Mouse (Mus musculus): ENCODE data around the gene Gpr162. TPM values are rescaled to one million over a fixed set of nuclear protein-coding genes. Genes with fewer than 3 reads are reported as not detected.
A peak's percentile ranks its signal among the peaks of the same experiment; 100 is the strongest.

Gpr162 gene
- polyA plus RNA-seq, 2 experiments from 2014 or later: 0.21 TPM; not detected in 1

DNA sequence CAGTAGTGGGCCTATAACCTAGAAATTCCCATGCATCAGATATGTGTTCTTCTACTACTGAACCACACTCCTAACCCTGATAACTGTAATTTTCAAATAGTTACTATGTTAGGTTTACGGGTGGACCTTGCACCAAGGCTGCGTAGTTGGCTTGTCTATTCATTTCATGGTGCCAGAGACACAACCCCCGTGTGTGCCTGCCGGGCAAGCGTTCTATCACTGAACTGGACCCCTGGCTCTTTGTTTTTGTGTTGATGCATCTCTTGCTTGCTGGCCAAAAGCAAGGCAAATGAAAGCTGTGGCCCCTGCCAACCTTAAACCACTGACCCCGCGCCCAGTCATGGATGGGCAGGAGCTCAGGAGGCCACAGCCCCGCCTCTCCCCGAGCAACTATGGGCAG is 18.0 kb upstream of the Gpr162 start:
- no peak for ATAC-seq

DNA sequence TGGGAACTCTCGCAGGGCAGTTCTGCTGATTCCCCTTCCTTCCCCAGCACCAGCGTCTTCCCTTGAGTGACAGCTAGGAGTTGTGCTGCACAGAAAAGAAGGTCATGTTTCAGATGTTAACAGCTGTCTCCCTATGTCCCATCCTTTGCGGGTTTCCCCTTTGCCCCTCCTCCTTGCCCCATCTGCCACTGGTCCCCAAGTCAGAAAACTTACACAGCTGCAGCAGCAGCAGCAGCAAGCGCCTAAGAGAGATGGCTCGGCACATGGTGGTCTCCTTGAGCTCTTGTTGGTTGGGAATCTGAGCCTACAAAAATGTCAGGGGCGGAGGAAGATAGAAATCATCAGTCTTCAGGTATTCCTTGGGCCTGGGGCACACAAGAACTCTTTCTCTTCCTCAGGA is 15.6 kb upstream of the Gpr162 start:
- no peak for ATAC-seq

DNA sequence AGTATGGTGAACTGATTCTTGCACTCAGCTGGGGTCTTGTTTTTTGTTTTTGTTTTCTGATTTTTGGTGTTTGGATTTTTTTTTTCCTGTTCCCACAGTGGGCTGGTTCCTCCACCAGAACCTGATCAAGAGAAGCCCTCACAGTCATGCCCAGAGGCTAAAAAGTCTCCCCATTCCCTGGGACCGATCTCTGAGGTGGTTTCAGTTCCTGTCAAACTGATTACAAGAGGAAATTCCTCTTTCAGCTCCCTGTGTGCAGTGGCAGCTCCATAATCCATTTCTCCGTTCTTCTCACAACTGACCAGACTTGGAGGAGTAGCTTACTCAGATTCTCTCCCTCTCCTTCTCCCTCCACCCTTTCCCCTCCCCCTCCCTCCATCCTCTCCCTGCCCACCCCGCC is 10.6 kb upstream of the Gpr162 start:
- ATAC-seq: no peak

DNA sequence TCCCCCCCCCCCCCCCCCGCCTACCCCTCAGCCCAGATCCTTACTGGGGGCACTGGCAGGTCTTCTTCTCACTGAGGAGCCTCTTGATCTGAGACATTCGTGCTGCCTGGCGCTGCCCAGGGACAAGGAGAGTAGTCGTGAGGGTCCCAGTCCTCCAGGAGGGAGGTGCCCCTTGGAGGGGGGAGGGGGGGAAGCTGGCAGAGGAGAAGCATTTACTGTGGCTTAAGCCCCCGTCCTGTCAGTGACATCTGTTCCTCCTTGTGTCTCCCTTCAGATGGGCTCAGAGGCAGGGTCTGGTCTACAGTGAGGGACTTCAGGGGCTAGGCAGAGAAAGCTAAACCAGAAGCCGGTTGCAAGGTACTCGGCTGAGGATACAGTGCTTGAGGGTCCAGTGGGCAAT is 2.8 kb upstream of the Gpr162 start:
- no peak for ATAC-seq

GRCm38 (mm10) chr6:124865766-124866362 is 2.1 kb upstream of the Gpr162 start:
- ATAC-seq: no peak

DNA sequence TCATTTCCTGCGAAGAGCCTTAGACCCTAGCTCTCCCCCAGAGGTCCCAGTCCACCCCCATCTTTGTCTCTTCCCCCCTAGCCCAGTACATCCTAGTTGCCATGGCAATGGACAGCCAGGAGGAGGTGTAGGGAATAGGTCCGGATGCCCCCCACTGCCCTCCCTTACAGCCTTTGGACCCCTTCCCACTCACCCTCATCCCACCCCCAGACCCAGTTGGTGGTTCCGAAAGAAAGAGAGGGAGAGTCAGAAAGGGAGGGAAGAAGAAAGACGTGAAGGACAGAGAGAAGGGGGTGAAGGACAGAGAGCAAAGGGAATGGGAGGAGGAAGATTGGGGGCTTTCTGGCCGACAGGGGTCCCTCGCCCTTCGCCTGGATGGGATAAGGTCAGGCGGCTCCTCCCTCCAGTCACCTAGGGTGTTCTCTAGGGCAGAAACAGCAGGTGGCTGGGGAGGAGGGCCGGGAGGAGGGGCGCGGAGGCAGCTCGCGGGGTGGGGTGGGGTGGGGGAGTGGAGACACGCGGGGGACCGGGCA is 592 bp downstream of the Gpr162 start:
- no peak for ATAC-seq

DNA sequence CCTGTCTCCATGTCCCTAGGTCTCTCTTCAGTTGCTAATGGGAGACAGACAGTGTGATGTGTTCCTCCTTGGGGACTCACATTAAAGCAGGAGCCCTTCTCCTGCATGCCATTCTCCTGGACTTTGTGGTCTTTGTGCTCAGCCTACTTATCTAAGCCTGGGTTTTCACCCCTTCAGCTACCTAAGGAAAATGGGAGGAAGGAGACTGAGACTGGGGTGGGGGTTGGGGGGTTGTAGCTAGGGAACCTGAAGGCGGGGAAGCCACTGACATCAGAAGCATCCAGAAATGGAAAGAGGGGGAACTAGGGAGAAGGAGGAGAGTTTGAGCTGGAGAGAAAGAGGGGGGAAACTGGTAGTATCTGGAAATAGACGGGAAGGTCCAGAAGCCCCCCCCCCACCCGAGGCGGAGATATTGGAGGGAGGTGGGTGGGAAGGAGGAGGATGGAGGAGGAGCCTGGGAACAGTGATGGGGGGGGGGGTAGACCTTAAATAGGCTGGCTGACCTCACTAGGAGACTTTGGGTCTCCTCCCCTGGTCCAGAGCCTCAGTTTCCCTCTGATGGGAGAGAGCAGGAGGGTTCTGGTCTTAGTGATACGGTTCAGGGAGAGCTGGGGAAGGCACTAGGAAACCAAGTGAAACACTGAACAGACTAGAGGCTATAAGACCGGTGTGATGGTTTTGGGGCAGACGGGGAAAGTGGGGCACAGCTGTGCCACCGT is 1.2 kb downstream of the Gpr162 start:
- no peak for ATAC-seq

DNA sequence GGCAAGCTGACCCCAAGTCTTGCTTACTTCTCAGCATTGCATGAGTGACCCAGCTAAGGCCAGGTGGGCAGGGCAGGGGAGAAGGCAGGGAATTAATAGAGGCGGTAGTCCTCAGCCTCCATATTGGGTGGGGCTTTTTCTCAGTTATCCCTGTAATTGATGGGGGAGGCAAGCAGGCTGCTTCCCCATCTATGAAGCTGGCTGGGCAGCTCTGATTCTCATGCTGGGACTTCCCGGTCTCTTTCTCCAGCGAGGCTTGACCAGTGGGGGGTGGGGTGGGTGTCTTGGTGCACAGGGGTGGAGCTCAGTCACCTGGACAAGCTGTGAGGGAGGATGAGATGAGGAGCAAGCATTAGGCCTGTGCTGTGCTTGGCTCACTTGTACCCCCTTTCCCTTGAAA is 2.0 kb downstream of the Gpr162 start:
- no peak for ATAC-seq

- ATAC-seq: no peak
Observed at GRCm38 (mm10) chr6:124861266-124861665, 2.5 kb downstream of the Gpr162 start.

- no peak for ATAC-seq
Observed at GRCm38 (mm10) chr6:124860511-124860910, 3.3 kb downstream of the Gpr162 start.

DNA sequence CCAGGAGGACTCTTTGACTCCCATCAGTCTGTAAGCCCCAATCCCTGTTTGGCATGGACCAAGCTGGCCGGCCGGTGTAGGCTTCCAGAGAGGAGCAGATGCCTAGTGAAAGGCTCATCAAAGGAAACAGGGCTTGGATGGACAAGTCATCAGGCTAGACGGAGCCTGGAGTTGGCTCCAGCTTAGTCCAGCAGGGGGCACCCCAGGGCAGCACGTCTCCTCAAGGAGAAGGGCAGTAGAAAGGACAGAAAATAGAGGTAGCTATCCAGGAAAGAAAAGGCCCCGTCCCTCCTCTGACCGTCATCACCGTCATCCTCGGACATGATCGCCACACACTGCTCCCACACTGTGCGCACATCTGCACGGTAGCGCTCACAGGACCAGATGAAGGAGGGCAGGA is 4.1 kb downstream of the Gpr162 start:
- peak; percentile 44 for ATAC-seq

DNA sequence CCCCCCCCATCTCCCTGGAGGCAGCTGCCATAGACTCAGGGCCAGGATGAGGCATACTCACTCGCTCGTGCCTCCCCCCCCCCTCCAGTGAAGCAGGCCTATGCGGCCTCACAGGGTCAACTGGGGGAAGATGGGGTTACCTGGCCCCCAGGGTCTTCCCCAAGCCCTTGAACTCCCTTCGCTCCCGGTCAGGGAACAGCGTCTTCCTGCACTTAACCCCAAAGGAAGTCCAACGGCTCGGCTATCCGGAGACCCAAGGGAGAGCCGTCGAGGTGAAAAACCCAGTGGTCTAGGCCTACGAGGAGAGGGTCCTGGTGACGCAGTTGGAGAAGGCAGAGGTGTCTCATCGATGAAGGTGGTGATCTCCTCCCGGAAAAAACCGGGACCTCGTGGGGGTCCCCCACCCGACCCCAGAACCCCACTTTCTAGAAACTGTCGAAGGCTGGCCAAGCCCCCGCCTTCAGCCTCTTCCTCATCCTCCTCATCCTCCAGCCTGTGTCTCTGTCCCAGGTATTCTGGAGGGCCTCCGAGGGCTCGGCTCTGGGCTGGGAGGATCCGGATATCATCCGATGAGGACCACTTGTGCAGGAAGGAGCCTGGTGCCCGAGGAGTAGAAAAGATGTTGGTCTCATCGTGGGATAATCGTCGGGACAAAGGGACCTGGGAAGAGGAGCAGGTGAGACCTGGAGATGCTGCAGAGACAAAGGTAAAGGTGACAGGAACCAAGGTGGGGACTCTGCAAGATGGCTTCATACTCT is 5.0 kb downstream of the Gpr162 start:
- ATAC-seq: no peak

DNA sequence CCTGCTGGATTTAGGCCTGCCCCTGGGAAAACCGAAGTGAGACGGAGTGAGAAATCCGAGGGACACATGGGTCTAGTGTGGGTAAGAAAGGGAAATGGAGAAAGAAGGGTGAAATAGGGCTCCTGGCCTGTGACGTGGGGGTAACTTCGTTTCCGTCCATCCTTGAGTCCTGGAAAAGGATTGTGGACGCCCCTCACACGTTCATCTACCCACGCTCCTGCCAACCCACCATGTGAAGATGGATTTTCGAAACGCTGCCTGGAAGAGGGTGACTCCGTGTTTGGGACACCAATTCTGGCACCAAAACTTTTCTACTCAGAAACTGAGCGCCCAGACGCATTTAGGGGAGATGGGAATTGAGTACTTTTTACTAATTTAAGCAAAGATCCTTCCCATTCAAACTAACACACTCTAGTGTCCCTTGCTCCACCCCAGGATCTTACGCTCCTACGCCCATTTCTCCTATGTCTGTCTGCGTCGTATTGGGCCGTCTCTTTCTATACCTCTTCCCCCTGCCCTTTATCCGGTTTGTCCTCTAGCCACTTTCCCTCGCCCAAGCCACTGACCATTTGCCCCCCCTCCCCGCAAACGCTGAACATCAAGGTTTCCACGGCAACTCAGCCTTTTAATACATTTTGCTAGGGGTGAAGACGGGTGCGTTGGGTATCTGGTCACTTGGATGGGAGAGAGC is 5.8 kb downstream of the Gpr162 start:
- no peak for ATAC-seq

DNA sequence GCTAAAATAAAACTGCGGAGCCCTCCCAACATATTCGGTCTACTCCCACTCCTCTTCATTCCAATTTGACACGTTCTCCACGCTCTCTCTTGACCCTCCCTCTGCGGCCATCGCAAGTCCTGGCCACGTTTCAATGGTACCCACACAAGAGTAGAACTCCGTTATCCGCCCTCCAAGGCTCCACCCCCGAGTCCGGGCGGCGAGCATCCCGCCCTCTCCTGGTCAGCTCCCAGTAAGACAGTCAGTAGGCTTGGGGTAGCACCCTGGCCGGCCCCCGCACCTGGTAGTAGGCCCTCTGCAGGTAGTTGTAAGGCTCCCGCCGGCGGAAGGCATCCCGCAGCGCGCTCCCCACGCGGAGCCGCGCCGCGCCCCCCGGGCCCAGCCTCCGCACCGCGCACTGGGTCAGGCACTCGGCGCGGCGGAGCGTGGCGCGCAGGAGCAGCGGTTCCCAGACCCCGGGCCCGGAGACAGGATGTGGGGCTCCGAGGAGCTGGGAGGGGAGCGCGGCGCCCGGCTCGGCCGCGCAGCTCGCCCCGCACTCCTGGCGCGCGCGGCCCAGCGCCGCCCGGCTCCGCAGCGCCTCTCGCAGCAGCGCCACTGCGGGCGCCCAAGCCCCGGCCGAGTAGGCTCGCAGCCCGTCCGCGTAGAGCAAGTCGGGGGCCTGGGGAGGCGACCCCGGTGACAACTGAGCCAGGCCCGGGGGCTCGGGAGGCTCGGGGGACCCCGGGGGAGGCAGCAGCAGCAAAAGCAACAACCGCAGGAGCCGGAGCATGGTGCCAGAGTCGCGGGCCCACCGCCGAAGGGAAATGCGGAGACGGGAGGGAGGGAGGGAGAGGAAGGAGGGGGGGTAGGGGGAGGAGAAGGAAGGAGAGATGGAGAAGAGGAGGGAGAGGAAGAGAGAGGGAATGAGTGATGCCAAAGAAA is 6.6 kb downstream of the Gpr162 start, which contains the start of gene P3h3:
Gene P3h3 (minus strand): TSS at position 837 of the 924 bp plus-strand sequence.
- peak; percentile 81 for ATAC-seq

DNA sequence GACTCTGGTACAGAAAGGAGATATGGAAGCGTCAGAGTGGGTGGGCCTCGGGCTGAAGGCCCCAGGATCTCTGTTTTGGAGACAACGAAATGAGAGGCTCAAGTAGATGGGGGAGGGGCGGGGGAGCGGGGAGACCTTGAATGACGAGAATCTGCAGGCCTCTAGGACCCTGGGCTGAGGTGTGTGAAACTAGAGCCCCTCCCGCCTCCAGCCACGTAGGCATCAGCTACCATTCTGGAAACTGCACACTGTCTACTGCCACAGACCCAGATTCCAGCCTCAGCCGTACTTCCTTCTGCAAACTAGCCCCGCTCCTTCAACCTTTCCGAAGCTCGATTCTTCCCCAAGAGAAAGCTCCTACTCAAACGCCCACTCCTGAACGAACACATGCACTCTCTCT is 7.5 kb downstream of the Gpr162 start:
- ATAC-seq: no peak

DNA sequence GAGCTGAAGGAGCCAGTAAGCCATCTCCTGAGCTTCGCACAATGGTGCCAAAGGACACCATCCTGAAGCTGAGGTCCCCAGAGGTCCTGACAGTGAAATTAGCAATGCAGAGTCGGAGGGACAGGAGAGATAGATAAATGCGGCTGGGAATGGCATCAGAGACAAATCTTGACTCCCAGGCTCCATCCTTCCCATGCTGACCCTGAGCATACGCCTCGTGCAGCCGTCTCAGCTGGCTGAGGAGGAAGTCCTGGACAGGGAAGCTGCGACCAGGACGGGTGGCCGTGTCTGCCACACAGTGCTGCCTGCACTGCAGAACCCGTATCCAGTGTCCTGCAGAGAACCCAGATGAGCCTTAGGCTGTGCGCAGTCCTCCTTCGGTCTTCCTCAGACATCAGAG is 9.1 kb downstream of the Gpr162 start:
- ATAC-seq: no peak

DNA sequence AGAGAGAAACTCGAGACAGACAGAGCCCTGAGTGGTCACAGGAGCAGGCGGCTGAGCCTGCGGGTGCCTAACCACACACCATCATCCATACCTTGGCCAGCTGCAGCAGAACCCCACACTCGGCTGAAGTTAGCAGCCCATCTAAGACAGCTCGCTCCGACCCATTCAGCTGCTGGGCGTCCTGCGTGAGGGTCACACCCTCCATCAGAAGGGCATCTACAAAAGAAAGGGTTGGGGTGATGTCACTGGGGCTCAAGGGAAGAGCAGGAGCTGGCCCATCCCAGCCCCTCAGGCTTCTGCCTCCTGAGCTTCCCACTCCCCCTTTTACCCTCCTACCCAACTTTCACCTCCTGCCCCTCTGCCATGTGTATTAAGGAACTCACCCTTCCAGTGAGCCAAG is 13.2 kb downstream of the Gpr162 start:
- ATAC-seq: no peak

DNA sequence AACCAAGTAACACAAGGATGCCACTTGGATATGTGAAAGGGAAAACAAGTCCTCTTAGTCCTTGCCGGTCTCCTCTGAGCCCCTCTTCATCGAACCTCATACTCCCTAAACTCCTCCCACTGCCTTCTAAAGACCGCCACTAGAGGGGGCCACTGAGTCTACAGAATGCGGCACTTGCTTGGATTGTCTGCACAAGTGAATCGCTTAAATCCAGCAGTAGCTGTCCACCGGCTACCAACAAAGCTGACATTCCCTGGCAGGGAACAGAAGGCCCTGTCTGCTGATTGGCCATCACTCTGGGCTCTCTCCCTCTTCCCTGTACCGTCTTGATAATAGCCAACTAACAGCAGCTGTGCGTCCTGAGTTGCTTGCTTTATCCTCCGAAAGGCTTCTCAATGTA is 16.5 kb downstream of the Gpr162 start:
- peak; percentile 85 for ATAC-seq

DNA sequence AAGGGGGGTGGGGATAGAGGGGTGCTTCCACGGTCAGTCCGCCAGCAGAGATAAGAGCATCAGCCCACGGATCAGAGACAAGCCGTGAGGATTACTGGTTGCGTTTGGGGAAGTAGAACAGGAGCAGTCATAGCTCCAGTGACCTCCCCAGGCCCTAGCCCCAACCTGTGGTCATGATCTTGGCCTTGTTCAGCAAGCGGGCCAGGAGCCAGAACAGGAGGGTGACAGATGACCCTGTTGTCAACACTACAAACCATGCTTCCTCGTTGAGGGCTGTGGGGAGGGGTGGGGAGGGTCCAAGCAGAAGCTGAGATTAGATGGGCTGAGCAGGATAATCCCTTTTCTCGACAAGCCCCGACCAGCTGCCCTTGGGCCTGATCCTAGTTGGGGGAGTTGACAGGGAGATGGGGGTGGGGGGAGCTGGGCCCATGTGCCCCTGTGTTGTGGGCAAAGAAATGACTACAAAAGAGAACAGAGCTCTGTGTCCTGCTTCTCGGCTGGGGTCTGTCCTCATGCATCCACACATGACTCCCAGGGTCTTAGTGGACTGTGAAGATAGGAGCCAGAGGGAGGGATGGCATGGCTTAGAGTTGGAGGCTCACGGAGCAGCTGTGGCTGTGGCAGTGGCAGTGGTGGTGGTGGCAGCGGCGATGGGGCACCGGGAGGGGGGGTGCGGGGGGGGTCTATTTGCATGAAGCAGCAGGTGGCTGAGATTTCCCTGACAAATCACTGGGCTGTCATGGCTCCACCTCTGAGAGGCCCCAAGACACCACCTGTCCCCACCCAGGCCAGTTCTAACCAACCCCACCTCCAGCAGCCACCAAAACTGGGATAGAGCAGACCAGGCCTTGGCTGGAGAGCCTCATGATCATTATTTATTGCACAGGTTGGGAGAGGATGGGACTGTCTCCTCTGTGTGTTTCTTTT is 23.3 kb downstream of the Gpr162 start, which contains the start of gene Gnb3:
Gene Gnb3 (minus strand): TSS at position 35 of the 927 bp plus-strand sequence.
- ATAC-seq: no peak

- no peak for ATAC-seq
Observed at GRCm38 (mm10) chr6:124839805-124840204, 24.0 kb downstream of the Gpr162 start.

GRCm38 (mm10) chr6:124836411-124836810 is 27.4 kb downstream of the Gpr162 start:
- ATAC-seq: no peak
